Comparison of ENCODE assay signal across 26 mouse cellular contexts in genomic region chr11:118035068-118035467, GRCm38 (mm10). TPM values are rescaled to one million over a fixed set of nuclear protein-coding genes. Genes with fewer than 3 reads are reported as not detected.
DNase-seq lines count a peak whose midpoint lies in the region; ATAC-seq and TF ChIP-seq lines count a peak whose summit lies in the region.
"Had no signal": no experiment of that assay in that cellular context is flagged by ENCODE, and none has a peak within 500 bp of the region (broad histone marks: within the 10 kb centered on the region; RNA-seq: fewer than 3 reads in every experiment).

No protein-coding gene starts in this region.

- H3K4me3 ChIP-seq in stomach, embryonic 15.5 days (replicated peaks), result no peak overlapping the region
- no peak overlapping the region for H3K4me3 ChIP-seq in stomach, postnatal 0 days (ENCODE audit: low read depth, low read length)
- no peak overlapping the region for H3K4me3 ChIP-seq in intestine, embryonic 15.5 days (replicated peaks)
- no peak overlapping the region for H3K4me3 ChIP-seq in hindbrain, embryonic 16.5 days (ENCODE audit: low read length)
- H3K4me3 ChIP-seq: forebrain, embryonic 10.5 days; forebrain, embryonic 15.5 days; hindbrain, embryonic 12.5 days; layer of hippocampus, adult 2 months; left cerebral cortex, adult 2 months; limb, embryonic 12.5 days; liver, embryonic 15.5 days; lung, embryonic 15.5 days; megakaryocyte, embryonic 14.5 days; midbrain, embryonic 13.5 days; neural tube, embryonic 13.5 days had no signal

- peak; percentile 19; the same call in 1 of the 2 replicates for ATAC-seq in stomach, embryonic 15.5 days (ENCODE audit: insufficient read depth, low FRiP score, low read depth)
- ATAC-seq in stomach, postnatal 0 days (ENCODE audit: low FRiP score, low TSS enrichment), result no peak
- ATAC-seq in intestine, embryonic 15.5 days, result peak; percentile 82
- ATAC-seq in hindbrain, embryonic 16.5 days, result no peak
- ATAC-seq: forebrain, embryonic 15.5 days; midbrain, embryonic 13.5 days had no signal

- peaks cover 3% of the 10 kb centered on the region; the same call in 1 of the 2 replicates for H3K4me1 ChIP-seq in stomach, embryonic 15.5 days
- H3K4me1 ChIP-seq in stomach, postnatal 0 days (replicated peaks; ENCODE audit: control insufficient read depth, insufficient read depth), result no peaks in the 10 kb centered on the region
- H3K4me1 ChIP-seq in intestine, embryonic 15.5 days (replicated peaks), result peaks cover 7% of the 10 kb centered on the region; the same call in 1 of the 2 replicates
- no peaks in the 10 kb centered on the region for H3K4me1 ChIP-seq in hindbrain, embryonic 16.5 days (ENCODE audit: control insufficient read depth, insufficient read depth, low read depth, low read length)
- H3K4me1 ChIP-seq: forebrain, embryonic 15.5 days; hindbrain, embryonic 12.5 days; liver, embryonic 15.5 days; midbrain, embryonic 13.5 days; neural tube, embryonic 13.5 days had no signal

- no peaks in the 10 kb centered on the region for H3K36me3 ChIP-seq in stomach, embryonic 15.5 days
- H3K36me3 ChIP-seq in stomach, postnatal 0 days (ENCODE audit: control insufficient read depth, insufficient read depth, low read length), result no peaks in the 10 kb centered on the region
- 0 out of 2 replicates have a peak, but pooled peaks cover 4% of the 10 kb centered on the region for H3K36me3 ChIP-seq in intestine, embryonic 15.5 days
- H3K36me3 ChIP-seq in hindbrain, embryonic 16.5 days (ENCODE audit: control insufficient read depth, insufficient read depth, low read length), result peaks cover 5% of the 10 kb centered on the region; the same call in 1 of the 2 replicates
- H3K36me3 ChIP-seq: forebrain, embryonic 15.5 days; liver, embryonic 15.5 days had no signal

- H3K9ac ChIP-seq in stomach, embryonic 15.5 days, result no peak overlapping the region
- H3K9ac ChIP-seq in stomach, postnatal 0 days (ENCODE audit: low read length), result no peak overlapping the region
- no peak overlapping the region for H3K9ac ChIP-seq in intestine, embryonic 15.5 days
- no peak overlapping the region for H3K9ac ChIP-seq in hindbrain, embryonic 16.5 days (ENCODE audit: low read depth, low read length)
- H3K9ac ChIP-seq: forebrain, embryonic 15.5 days; hindbrain, embryonic 12.5 days; limb, embryonic 12.5 days; liver, embryonic 15.5 days; lung, embryonic 15.5 days; midbrain, embryonic 13.5 days; neural tube, embryonic 13.5 days had no signal

- no peak for TF ChIP-seq EP300 in stomach, postnatal 0 days (optimal IDR thresholded peaks at IDR 0.05)

- H3K27ac ChIP-seq in stomach, embryonic 15.5 days, result no peak overlapping the region
- no peak overlapping the region for H3K27ac ChIP-seq in stomach, postnatal 0 days (replicated peaks)
- peak overlapping the region; percentile 56; the same call in 1 of the 2 replicates for H3K27ac ChIP-seq in intestine, embryonic 15.5 days
- no peak overlapping the region for H3K27ac ChIP-seq in hindbrain, embryonic 16.5 days (ENCODE audit: low read depth, low read length)
- H3K27ac ChIP-seq: forebrain, embryonic 10.5 days; forebrain, embryonic 15.5 days; hindbrain, embryonic 12.5 days; layer of hippocampus, adult 2 months; left cerebral cortex, adult 2 months; limb, embryonic 12.5 days; liver, embryonic 15.5 days; lung, embryonic 15.5 days; midbrain, embryonic 13.5 days; neural tube, embryonic 13.5 days had no signal

- no peaks in the 10 kb centered on the region for H3K27me3 ChIP-seq in stomach, embryonic 15.5 days (replicated peaks)
- no peaks in the 10 kb centered on the region for H3K27me3 ChIP-seq in stomach, postnatal 0 days (ENCODE audit: control insufficient read depth, insufficient read depth, low read length)
- no peaks in the 10 kb centered on the region for H3K27me3 ChIP-seq in intestine, embryonic 15.5 days (replicated peaks)
- H3K27me3 ChIP-seq in hindbrain, embryonic 16.5 days (replicated peaks; ENCODE audit: control insufficient read depth, insufficient read depth, low read length), result no peaks in the 10 kb centered on the region
- H3K27me3 ChIP-seq: forebrain, embryonic 15.5 days; hindbrain, embryonic 12.5 days; limb, embryonic 12.5 days; liver, embryonic 15.5 days; lung, embryonic 15.5 days; midbrain, embryonic 13.5 days; neural tube, embryonic 13.5 days had no signal

- no peak for TF ChIP-seq CTCF in stomach, postnatal 0 days (IDR thresholded peaks at IDR 0.05; ENCODE audit: low read depth)

- H3K4me2 ChIP-seq in stomach, embryonic 15.5 days, result no peak overlapping the region
- H3K4me2 ChIP-seq in stomach, postnatal 0 days (replicated peaks; ENCODE audit: low read depth), result no peak overlapping the region
- H3K4me2 ChIP-seq in intestine, embryonic 15.5 days (replicated peaks), result peak overlapping the region; percentile 33; the same call in 1 of the 2 replicates
- no peak overlapping the region for H3K4me2 ChIP-seq in hindbrain, embryonic 16.5 days (ENCODE audit: low read length)
- H3K4me2 ChIP-seq: forebrain, embryonic 15.5 days; heart, embryonic 11.5 days; hindbrain, embryonic 12.5 days; limb, embryonic 12.5 days; liver, embryonic 15.5 days; lung, embryonic 15.5 days; midbrain, embryonic 13.5 days; neural tube, embryonic 13.5 days had no signal

- no peak for DNase-seq in stomach, postnatal 0 days (ENCODE audit: low spot score)
- DNase-seq in R1 (ENCODE audit: low read depth, low spot score), result peak; percentile 64
- no peak for DNase-seq in adrenal gland, postnatal 14 days
- DNase-seq: adrenal gland, adult 2 months; B cell, adult 2 months; cerebellum, adult 9-10 months; cerebellum, postnatal 36 days; gastrocnemius, postnatal 25 days; heart, adult 18-20 months; heart, postnatal 36 days; kidney, postnatal 25 days had no signal

- 64% methylated on average over 9 of the region's 9 CpGs for WGBS in stomach, embryonic 15.5 days
- 48% methylated on average over 9 of the region's 9 CpGs for WGBS in stomach, postnatal 0 days
- WGBS in intestine, embryonic 15.5 days, result 44% methylated on average over 9 of the region's 9 CpGs
- WGBS in hindbrain, embryonic 16.5 days, result 87% methylated on average over 9 of the region's 9 CpGs

- no peaks in the 10 kb centered on the region for H3K9me3 ChIP-seq in stomach, embryonic 15.5 days
- H3K9me3 ChIP-seq in stomach, postnatal 0 days (ENCODE audit: control insufficient read depth, low read length), result no peaks in the 10 kb centered on the region
- H3K9me3 ChIP-seq in intestine, embryonic 15.5 days, result no peaks in the 10 kb centered on the region
- H3K9me3 ChIP-seq in hindbrain, embryonic 16.5 days (ENCODE audit: control insufficient read depth, low read length), result 0 out of 2 replicates have a peak, but pooled peaks cover 2% of the 10 kb centered on the region
- H3K9me3 ChIP-seq: forebrain, embryonic 15.5 days; hindbrain, embryonic 12.5 days; liver, embryonic 15.5 days; lung, embryonic 15.5 days; midbrain, embryonic 13.5 days had no signal

RNA-seq across cellular contexts. Expression of gene Pgs1, which starts 49.0 kb away (rescaled TPM):
- 31.7 and 34.6 TPM in 2 replicates for polyA plus RNA-seq in stomach, embryonic 15.5 days (2015; fragmentation: Nextera tagmentation; extraction: Ambion mirVana)
- 28.7 and 29.4 TPM in 2 replicates for polyA plus RNA-seq in stomach, postnatal 0 days (2015; fragmentation: Nextera tagmentation; extraction: Ambion mirVana)
- polyA plus RNA-seq in intestine, embryonic 15.5 days (2015; fragmentation: Nextera tagmentation; extraction: Ambion mirVana), result 32.6 and 33.5 TPM in 2 replicates
- 32.9 and 39.2 TPM in 2 replicates for total RNA-seq in adrenal gland, postnatal 14 days (2021)
- polyA plus RNA-seq in hindbrain, embryonic 16.5 days (2015; fragmentation: Nextera tagmentation; extraction: Ambion mirVana), result 67.3 and 68.4 TPM in 2 replicates

Comparison
In these comparisons a context has a peak if more than half of its experiments do, and no peak if none do; other contexts are left out.
1. ATAC-seq: peak in stomach, embryonic 15.5 days (single experiment) and intestine, embryonic 15.5 days (single experiment); none in stomach, postnatal 0 days (single experiment) and hindbrain, embryonic 16.5 days (single experiment).